Mouse (Mus musculus): ENCODE results near the gene Tmem216. TPM values are rescaled to one million over a fixed set of nuclear protein-coding genes. Genes with fewer than 3 reads are reported as not detected.

The Tmem216 gene
- polyA plus RNA-seq, 1 experiment, result 12.9 TPM

DNA sequence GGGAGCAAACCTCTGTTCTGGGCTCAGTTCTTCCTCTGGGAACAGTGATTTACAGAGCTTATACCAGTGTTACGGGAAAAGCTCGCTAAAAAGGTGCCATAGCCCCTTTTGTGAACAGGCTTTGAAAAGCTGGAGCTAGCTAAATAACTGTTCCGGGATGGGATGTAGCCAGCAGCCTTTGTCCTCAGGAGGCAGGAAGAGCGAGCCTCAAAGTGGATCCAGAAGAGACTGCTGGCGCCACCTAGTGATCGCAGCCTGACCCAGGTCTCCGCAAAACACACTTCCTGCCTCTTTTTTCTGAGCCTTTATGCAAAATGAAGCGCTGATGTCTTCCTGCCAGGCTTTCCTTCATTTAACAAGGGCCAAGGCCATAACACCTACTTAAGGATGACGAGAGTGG is 46.7 kb upstream of the Tmem216 start:
- no peak overlapping the region for H3ac ChIP-seq (ENCODE audit: control insufficient read depth, insufficient read length)
- no peak for TF ChIP-seq SRF (IDR thresholded peaks at IDR 0.05; ENCODE audit: control insufficient read depth, insufficient read length, low read depth)
- TF ChIP-seq CEBPB (IDR thresholded peaks at IDR 0.05; ENCODE audit: insufficient read depth, poor library complexity, severe bottlenecking), result no peak
- no peak for TF ChIP-seq USF1 (IDR thresholded peaks at IDR 0.05; ENCODE audit: low read depth)
- TF ChIP-seq MYOG (IDR thresholded peaks at IDR 0.05; ENCODE audit: control insufficient read depth in 1 of 3, insufficient read depth in 1 of 3, insufficient read length in 2 of 3, low read depth in 2 of 3), result no peak
- no peak for TF ChIP-seq TCF12 (IDR thresholded peaks at IDR 0.05; ENCODE audit: insufficient read depth, poor library complexity, severe bottlenecking)
- no peak for TF ChIP-seq MYOD1 (IDR thresholded peaks at IDR 0.05; ENCODE audit: control insufficient read depth in 1 of 3, insufficient read length in 2 of 3, low read depth in 2 of 3)
- TF ChIP-seq TCF3 (IDR thresholded peaks at IDR 0.05; ENCODE audit: insufficient read length, low read depth), result no peak
- peak; percentile 35 for TF ChIP-seq POLR2AphosphoS2 (IDR thresholded peaks at IDR 0.05; ENCODE audit: insufficient read length, low read depth)
- TF ChIP-seq MAX (IDR thresholded peaks at IDR 0.05; ENCODE audit: low read depth), result no peak
- H3K4me2 ChIP-seq (ENCODE audit: low read depth), result peak overlapping the region; percentile 95
- peaks cover under 1% of the 10 kb centered on the region for H3K36me3 ChIP-seq (ENCODE audit: control insufficient read depth, insufficient read depth)
- H3K79me2 ChIP-seq (ENCODE audit: control insufficient read depth, insufficient read depth), result peaks cover 24% of the 10 kb centered on the region
- no peaks in the 10 kb centered on the region for H3K27me3 ChIP-seq (ENCODE audit: control insufficient read depth, insufficient read depth, insufficient read length)
- H3K4me3 ChIP-seq, result peak overlapping the region; percentile 2

DNA sequence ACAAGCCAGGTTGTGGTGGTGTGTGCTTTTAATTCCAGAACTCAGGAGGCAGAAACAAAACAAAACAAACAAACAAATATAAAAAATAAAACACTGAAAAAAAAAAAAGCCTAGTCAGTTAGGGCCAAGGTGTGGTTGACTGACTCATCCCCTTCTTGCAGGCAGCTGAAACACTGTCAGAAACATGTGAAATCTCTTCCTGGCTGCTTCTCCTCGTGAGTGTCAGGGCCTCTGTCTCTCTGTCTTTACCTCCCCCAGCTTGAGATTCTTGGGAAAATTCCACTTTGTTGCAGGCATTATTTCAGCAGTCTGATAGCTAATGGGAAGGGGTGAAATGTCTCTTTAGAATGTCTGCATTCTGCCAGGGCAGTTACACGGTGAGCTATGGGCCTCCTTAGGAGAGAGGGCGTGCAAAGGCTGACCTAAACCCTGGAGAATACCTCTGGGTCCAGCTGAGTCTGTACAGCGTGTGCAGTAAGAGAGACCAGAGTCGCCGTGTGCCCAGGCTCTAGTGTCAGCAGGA is 46.3 kb upstream of the Tmem216 start:
- Histone ChIP-seq H3K79me2 (ENCODE audit: control insufficient read depth, insufficient read depth) (peaks cover 19% of the 10 kb centered on the region), H3K4me3 (peak overlapping the region; percentile 2), H3K27me3 (ENCODE audit: control insufficient read depth, insufficient read depth, insufficient read length) (no peaks in the 10 kb centered on the region), H3K36me3 (ENCODE audit: control insufficient read depth, insufficient read depth) (no peaks in the 10 kb centered on the region), H3ac (ENCODE audit: control insufficient read depth, insufficient read length) (no peak overlapping the region), H3K4me2 (ENCODE audit: low read depth) (peak overlapping the region; percentile 95)
- TF ChIP-seq E2F4 (IDR thresholded peaks at IDR 0.05; ENCODE audit: insufficient read depth) (no peak), REST (IDR thresholded peaks at IDR 0.05; ENCODE audit: insufficient read depth, insufficient read length) (no peak), CEBPB (IDR thresholded peaks at IDR 0.05; ENCODE audit: insufficient read depth, poor library complexity, severe bottlenecking) (peak; percentile 41; the same call in 1 of the 2 replicates), TCF12 (IDR thresholded peaks at IDR 0.05; ENCODE audit: insufficient read depth, poor library complexity, severe bottlenecking) (no peak), MYOG (IDR thresholded peaks at IDR 0.05; ENCODE audit: control insufficient read depth in 1 of 3, insufficient read depth in 1 of 3, insufficient read length in 2 of 3, low read depth in 2 of 3) (no peak)

DNA sequence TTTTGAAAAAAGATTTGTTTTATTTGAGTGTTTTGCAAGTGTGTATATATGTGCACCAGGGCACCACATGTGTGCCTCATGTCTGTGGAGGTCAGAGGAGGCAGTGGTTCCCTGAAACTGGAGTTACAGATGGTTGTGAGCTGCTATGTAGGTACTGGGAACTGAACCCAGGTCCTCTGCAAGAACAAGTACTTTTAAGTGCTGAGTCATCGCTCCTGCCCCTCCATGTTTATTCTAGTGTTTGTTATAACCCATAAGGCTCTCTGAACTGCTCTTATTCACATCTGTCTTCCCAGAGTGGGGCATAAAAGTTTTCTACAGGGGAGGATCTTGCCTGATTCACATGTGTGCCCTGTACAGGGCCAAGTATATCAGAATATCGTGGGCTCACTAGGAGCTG is 43.6 kb upstream of the Tmem216 start:
- no peaks in the 10 kb centered on the region for H3K36me3 ChIP-seq (ENCODE audit: control insufficient read depth, insufficient read depth)
- no peaks in the 10 kb centered on the region for H3K27me3 ChIP-seq (ENCODE audit: control insufficient read depth, insufficient read depth, insufficient read length)
- H3K79me2 ChIP-seq (ENCODE audit: control insufficient read depth, insufficient read depth), result no peaks in the 10 kb centered on the region
- TF ChIP-seq USF1 (IDR thresholded peaks at IDR 0.05; ENCODE audit: low read depth), result no peak
- TF ChIP-seq MYOG (IDR thresholded peaks at IDR 0.05; ENCODE audit: control insufficient read depth in 1 of 3, insufficient read depth in 1 of 3, insufficient read length in 2 of 3, low read depth in 2 of 3), result no peak
- TF ChIP-seq REST (IDR thresholded peaks at IDR 0.05; ENCODE audit: insufficient read depth, insufficient read length), result no peak
- TF ChIP-seq E2F4 (IDR thresholded peaks at IDR 0.05; ENCODE audit: insufficient read depth), result no peak
- no peak for TF ChIP-seq POLR2A (IDR thresholded peaks at IDR 0.05; ENCODE audit: insufficient read length, low read depth)
- no peak for TF ChIP-seq SRF (IDR thresholded peaks at IDR 0.05; ENCODE audit: control insufficient read depth, insufficient read length, low read depth)
- TF ChIP-seq POLR2AphosphoS2 (IDR thresholded peaks at IDR 0.05; ENCODE audit: insufficient read length, low read depth), result no peak
- no peak for TF ChIP-seq MYOD1 (IDR thresholded peaks at IDR 0.05; ENCODE audit: control insufficient read depth in 1 of 3, insufficient read length in 2 of 3, low read depth in 2 of 3)
- TF ChIP-seq TCF3 (IDR thresholded peaks at IDR 0.05; ENCODE audit: insufficient read length, low read depth), result no peak
- TF ChIP-seq TCF12 (IDR thresholded peaks at IDR 0.05; ENCODE audit: insufficient read depth, poor library complexity, severe bottlenecking), result no peak
- no peak for TF ChIP-seq MAX (IDR thresholded peaks at IDR 0.05; ENCODE audit: low read depth)
- no peak for TF ChIP-seq CEBPB (IDR thresholded peaks at IDR 0.05; ENCODE audit: insufficient read depth, poor library complexity, severe bottlenecking)
- H3K4me2 ChIP-seq (ENCODE audit: low read depth), result no peak overlapping the region
- H3ac ChIP-seq (ENCODE audit: control insufficient read depth, insufficient read length), result no peak overlapping the region
- no peak overlapping the region for H3K4me3 ChIP-seq

DNA sequence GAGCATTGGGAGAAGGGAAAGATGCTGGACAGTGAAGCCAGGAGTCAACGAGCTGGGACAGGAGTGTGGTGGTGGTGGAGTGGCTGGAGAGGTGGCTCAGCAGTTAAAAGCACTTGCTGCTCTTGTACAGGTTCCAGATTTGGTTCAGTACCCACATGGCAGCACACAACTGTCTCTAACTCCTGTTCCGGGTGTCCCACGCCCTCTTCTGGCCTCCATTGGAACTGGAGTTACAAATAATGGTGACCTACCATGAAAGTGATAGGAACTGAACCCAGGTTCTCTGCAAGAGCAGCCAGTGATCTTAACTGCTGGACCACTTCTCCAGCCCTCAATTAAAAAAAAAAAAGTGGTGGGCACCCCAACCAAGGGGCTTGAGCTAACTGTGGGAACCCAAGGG is 42.1 kb upstream of the Tmem216 start:
- Histone ChIP-seq H3K79me2 (ENCODE audit: control insufficient read depth, insufficient read depth) (no peaks in the 10 kb centered on the region), H3K4me3 (no peak overlapping the region), H3ac (ENCODE audit: control insufficient read depth, insufficient read length) (no peak overlapping the region), H3K36me3 (ENCODE audit: control insufficient read depth, insufficient read depth) (no peaks in the 10 kb centered on the region), H3K27me3 (ENCODE audit: control insufficient read depth, insufficient read depth, insufficient read length) (no peaks in the 10 kb centered on the region), H3K4me2 (ENCODE audit: low read depth) (no peak overlapping the region)
- TF ChIP-seq REST (IDR thresholded peaks at IDR 0.05; ENCODE audit: insufficient read depth, insufficient read length), result no peak
- no peak for TF ChIP-seq TCF3 (IDR thresholded peaks at IDR 0.05; ENCODE audit: insufficient read length, low read depth)
- no peak for TF ChIP-seq MAX (IDR thresholded peaks at IDR 0.05; ENCODE audit: low read depth)
- TF ChIP-seq SRF (IDR thresholded peaks at IDR 0.05; ENCODE audit: control insufficient read depth, insufficient read length, low read depth), result no peak
- TF ChIP-seq MYOG (IDR thresholded peaks at IDR 0.05; ENCODE audit: control insufficient read depth in 1 of 3, insufficient read depth in 1 of 3, insufficient read length in 2 of 3, low read depth in 2 of 3), result no peak
- no peak for TF ChIP-seq USF1 (IDR thresholded peaks at IDR 0.05; ENCODE audit: low read depth)
- TF ChIP-seq E2F4 (IDR thresholded peaks at IDR 0.05; ENCODE audit: insufficient read depth), result no peak
- no peak for TF ChIP-seq TCF12 (IDR thresholded peaks at IDR 0.05; ENCODE audit: insufficient read depth, poor library complexity, severe bottlenecking)
- no peak for TF ChIP-seq POLR2A (IDR thresholded peaks at IDR 0.05; ENCODE audit: insufficient read length, low read depth)
- TF ChIP-seq MYOD1 (IDR thresholded peaks at IDR 0.05; ENCODE audit: control insufficient read depth in 1 of 3, insufficient read length in 2 of 3, low read depth in 2 of 3), result no peak
- TF ChIP-seq POLR2AphosphoS2 (IDR thresholded peaks at IDR 0.05; ENCODE audit: insufficient read length, low read depth), result no peak
- no peak for TF ChIP-seq CEBPB (IDR thresholded peaks at IDR 0.05; ENCODE audit: insufficient read depth, poor library complexity, severe bottlenecking)

Measured in myocyte (in vitro differentiated cells).